Mouse (Mus musculus): Measurements from ENCODE around the gene Tsga13. TPM values are rescaled to one million over a fixed set of nuclear protein-coding genes. Genes with fewer than 3 reads are reported as not detected.

The Tsga13 gene
- total RNA-seq, 2 experiments from 2014 or later, result not detected

DNA sequence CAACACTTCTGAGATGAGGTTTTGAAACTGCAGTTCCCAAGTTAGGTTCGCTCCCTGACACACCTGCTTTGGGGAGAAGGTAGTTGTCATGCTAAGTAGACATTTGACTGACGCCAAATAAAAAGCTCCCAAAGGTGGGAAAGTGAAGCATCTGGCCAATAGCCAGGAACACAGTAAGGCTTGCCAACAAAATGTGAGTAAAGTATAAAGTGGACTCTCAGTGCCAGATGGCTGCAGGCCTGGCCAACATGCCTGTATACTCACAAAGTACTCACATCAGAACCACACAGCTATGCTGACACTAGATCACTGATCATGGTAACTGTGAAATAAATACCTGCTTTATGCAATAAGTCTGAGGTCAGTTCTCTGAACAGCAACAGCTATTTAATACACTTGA is 65.6 kb downstream of the Tsga13 start:
- intact Hi-C loops (cut with DNase I), result no loop called here
- TF ChIP-seq CTCF (IDR thresholded peaks at IDR 0.05), result no peak
- no peak overlapping the region for H3K27ac ChIP-seq
- DNase-seq (ENCODE audit: extremely low spot score in 1 of 2, low spot score in 2 of 2), result no peak
- no peak overlapping the region for H3K4me3 ChIP-seq

Other genes starting within 250 kb of the Tsga13 start
- gene Cep41, start 221.8 kb downstream of the Tsga13 start, total RNA-seq (2021), result 1 to 10 TPM; 6.5 to 9.2 TPM
- gene Mest, start 192.0 kb downstream of the Tsga13 start, total RNA-seq (2021), result 100 to 1,000 TPM in 1 of 2 experiments, 10 to 100 TPM in 1; 90.5 to 129 TPM
- gene Copg2, start 18.8 kb downstream of the Tsga13 start, total RNA-seq (2021), result 10 to 100 TPM; 75.2 to 81.9 TPM
- gene Klf14, start 43.5 kb upstream of the Tsga13 start, total RNA-seq (2021), result under 1 TPM; 0.54 to 0.68 TPM